Mouse (Mus musculus) heart, postnatal 4 days (tissue): Measurements from ENCODE around the gene Mras. TPM values are rescaled to one million over a fixed set of nuclear protein-coding genes. Genes with fewer than 3 reads are reported as not detected.
A peak's percentile ranks its signal among the peaks of the same experiment; 100 is the strongest.

ENCODE experiments used
- DNase-seq: peaks from one replicate; pipeline ENCODE4 v3.0.0; 2021
- total RNA-seq, 2 experiments: library from RNA; stranded (reverse); gene quantifications; 2 replicates each; pipeline ENCODE4 v1.2.3; 2021

Mras gene
- total RNA-seq, 2 experiments from 2014 or later = 11.6 to 13.2 TPM

DNA sequence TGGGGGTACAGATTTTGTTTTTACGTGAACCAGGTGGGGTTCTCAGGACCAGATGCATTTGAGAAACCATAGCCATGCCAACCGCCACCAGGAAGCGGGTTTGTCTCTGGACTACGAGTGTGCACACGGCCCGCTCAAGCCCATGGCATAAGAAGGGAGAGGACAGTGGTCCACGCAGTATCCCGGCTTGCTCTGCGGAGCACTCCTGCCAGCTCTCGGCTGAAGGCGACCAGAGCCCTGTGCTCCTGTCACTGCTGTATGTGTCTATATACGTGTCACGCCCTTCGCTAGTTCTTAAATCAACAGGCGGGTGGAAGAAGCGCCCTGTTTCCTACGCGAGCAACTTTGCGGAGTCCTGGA is 79.6 kb downstream of the Mras start:
- DNase-seq = no peak

DNA sequence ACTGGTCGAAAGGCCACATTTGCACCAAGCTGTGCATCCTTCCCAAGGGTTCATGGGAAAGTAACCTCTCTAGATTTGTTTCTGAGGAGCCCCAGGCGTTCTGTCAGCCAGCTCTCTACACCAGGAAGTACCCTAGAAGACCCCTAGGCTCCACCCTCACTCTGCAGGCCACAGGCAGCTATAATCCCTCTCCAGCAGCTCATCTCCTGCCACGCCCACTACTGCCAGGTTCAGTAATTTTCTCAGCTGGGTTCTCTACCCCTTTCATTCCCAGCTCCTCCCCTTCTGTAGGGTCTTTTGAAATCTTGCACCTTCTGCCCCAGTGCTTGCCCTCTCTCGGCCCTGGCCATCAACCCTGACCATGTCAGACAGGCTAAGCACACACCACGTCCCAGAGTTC is 81.2 kb downstream of the Mras start:
- DNase-seq = no peak

GRCm38 (mm10) chr9:99354796-99355195 is 82.4 kb downstream of the Mras start:
- no peak for DNase-seq

GRCm38 (mm10) chr9:99353390-99353789 is 83.8 kb downstream of the Mras start:
- DNase-seq = no peak

DNA sequence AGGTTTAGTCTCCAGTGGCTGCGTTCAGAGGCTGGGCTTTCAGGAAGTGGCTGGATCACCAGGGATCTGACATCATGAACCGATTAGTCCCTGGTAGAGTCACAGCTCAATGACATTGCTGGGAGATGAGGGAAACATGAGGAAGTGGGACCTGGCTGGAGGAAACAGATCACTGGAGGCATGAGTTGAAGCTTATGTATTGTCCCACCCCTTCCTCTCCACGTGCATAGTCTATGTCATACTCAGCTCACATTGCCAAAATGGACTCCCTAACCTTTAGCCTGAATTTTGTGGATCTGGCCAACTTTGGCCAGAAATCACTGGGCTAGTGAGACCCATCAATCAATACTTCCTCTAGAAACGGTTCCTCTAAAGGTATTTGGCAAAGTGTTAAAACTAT is 84.2 kb downstream of the Mras start:
- no peak for DNase-seq

DNA sequence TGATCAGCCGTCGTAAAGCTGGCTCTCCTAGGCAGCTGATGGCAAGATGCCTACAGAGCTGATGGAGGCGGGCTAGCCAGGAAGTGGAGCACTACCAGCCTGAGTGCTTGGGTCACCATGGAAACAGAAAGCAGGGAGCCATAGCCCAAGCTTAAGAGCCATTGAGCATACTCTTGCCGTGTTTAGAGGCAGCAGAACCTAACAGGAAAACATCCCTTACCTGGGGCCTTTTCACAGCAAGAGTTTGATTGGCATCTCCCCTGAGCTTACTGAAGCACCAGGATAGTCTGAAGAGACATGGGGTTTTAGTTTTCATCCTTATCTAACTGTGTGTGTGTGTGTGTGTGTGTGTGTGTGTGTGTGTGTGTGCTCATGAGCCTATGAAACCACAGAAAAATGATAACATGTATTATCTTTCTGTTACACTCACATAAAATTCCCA is 91.8 kb downstream of the Mras start:
- DNase-seq = no peak

DNA sequence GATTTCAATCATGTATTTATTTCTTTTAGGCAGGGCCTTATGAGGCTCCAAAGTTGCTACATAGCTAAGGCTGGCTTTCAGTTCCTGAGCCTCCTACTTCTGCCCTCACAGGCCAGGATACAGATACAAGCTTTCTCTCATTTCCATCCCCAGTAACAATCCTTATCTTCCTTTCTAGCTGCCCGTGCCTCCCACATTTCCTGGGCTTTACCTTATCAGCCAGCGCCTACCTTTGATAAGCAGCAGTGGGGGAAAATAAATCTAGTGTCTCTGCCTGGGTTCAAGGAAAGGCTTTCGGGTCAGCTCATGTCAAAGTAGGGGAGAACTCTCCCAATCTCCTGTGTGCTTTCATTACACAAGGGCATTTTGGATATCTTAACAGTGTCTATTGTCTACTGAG is 95.6 kb downstream of the Mras start:
- DNase-seq = no peak

GRCm38 (mm10) chr9:99340126-99340525 is 97.1 kb downstream of the Mras start:
- peak; percentile 13 for DNase-seq

DNA sequence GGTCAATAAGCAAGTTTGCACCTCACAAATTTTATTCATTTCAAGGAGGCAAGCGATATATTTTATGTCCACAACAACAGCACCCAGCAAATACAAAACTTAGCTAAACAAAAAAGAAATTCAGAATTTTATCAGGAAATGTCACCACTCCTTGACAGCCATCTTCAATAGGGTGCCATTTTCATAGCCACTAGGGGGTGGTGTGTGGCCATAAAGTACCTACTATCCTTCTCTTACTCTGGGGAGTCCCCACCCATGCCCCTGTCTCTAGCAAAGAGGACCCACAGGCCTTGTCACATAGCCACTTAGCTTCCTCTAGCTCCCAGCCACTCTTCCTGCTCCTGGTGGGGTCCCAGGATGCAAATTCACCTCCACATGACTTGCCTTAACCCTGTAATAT is 98.0 kb downstream of the Mras start:
- no peak for DNase-seq

DNA sequence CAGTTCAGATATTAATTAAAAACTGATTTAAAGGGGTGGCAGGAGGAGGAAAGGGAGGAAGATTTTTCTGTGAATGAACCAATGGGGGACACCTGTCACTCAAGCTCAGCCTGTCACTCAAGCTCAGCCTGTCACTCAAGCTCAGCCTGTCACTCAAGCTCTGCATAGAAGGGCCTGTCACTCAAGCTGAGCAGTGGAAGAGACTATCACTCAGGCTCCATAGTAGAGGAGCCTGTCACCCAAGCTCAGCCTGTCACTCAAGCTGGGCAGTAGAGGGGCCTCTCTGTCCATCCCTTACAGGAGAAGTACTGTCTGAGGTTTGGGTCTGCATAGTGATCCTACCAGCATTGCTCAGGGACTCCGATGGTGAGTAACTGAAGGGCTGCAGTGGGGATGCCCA is 98.9 kb downstream of the Mras start:
- DNase-seq = no peak

DNA sequence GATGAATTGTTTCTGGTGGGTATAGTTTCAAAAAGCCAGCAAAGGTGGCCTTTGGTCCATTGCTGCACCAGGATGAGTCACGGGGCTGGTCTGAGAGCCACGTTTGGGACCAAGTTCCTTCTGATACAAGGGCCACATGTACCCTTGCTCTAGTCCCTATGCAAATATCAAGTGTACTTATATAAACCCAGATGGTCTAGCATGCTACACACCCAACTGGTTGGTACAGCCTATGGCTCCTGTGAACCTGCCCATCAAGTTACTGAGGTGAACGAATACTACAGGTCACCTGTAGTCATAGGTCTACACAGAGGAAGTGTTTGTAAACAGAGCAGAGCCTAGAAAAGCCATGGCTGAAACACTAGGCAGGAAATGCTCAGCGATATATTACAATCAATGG is 100.6 kb downstream of the Mras start:
- no peak for DNase-seq

Other genes starting within 250 kb of the Mras start
- not detected for gene Faiml, start 200.1 kb downstream of the Mras start, total RNA-seq
- 10 to 100 TPM; 12.7 to 13.9 TPM for gene Cep70, start 194.0 kb downstream of the Mras start, total RNA-seq
- 1 to 10 TPM in 1 of 2 experiments, under 1 TPM in 1; 0.77 to 1.2 TPM for gene Esyt3, start 78.8 kb downstream of the Mras start, total RNA-seq
- gene Nme9, start 14.1 kb upstream of the Mras start, total RNA-seq = not detected
- gene Armc8, start 131.5 kb upstream of the Mras start, total RNA-seq = 10 to 100 TPM; 27.4 to 28.2 TPM
- 10 to 100 TPM; 10.0 to 10.3 TPM for gene Dbr1, start 138.4 kb upstream of the Mras start, total RNA-seq
- not detected for gene A4gnt, start 175.1 kb upstream of the Mras start, total RNA-seq
- gene Dzip1l, start 192.1 kb upstream of the Mras start, total RNA-seq = 10 to 100 TPM; 13.2 to 16.2 TPM